Mouse (Mus musculus): ENCODE data around the gene Lin7b.

DNA sequence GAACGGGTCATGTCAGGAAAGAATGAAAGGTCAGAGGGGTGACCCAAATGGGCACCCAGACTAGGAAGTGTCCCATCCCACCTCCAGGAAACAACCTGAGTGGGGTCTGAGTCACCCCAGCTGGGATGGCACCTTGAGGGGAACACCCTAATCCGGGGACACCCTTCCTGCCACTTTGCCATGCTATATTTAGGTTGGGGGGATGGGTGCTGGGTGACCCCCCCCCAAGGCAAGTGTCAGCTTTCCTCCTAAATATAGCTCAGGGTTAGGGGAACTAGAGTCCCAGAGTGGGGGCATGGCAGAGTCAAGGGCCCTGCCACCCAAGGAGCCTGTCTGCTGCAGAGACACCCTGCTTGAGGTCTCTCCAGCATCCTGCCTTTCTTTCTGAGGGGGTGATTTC, 42.0 kb upstream of the Lin7b start:
- TF ChIP-seq FLI1 (IDR thresholded peaks at IDR 0.05; ENCODE audit: low read length) (no peak), GATA1 (IDR thresholded peaks at IDR 0.05; ENCODE audit: borderline replicate concordance, low read length) (no peak)
